Mouse (Mus musculus) forebrain, embryonic 12.5 days (tissue): ENCODE data around the gene Hdgfl2. TPM values are rescaled to one million over a fixed set of nuclear protein-coding genes. Genes with fewer than 3 reads are reported as not detected.
"Not testable (repeated sequence)": the region's sequence is repeated elsewhere in the genome, so short reads cannot be mapped to it uniquely, and the experiment has no call there.

ENCODE experiments used
- ATAC-seq: fragments of 200-750 bp; cut with Nextera tagmentation; 2 replicates; pipeline ENCODE4 v1.8.0; 2017; ENCODE audit warnings: moderate TSS enrichment; ENCODE audit not compliant: low FRiP score
- H3K27ac ChIP-seq: fragments of 300-500 bp; sonication (generic); 2 replicates; pipeline ENCODE4 v1.5.1; 2016; ENCODE audit warnings: mild to moderate bottlenecking
- H3K27me3 ChIP-seq: fragments of 300-500 bp; sonication (generic); 2 replicates; pipeline ENCODE4 v1.6.1; 2016; ENCODE audit warnings: mild to moderate bottlenecking
- H3K36me3 ChIP-seq: fragments of 300-500 bp; sonication (generic); replicated peaks from 2 replicates; pipeline ENCODE4 v1.6.1; 2016; ENCODE audit warnings: mild to moderate bottlenecking
- H3K4me1 ChIP-seq: fragments of 300-500 bp; sonication (generic); 2 replicates; pipeline ENCODE4 v1.6.1; 2016
- H3K4me2 ChIP-seq: fragments of 300-500 bp; sonication (generic); 2 replicates; pipeline ENCODE4 v1.6.1; 2016; ENCODE audit warnings: mild to moderate bottlenecking, moderate library complexity
- H3K4me3 ChIP-seq: fragments of 300-500 bp; sonication (generic); replicated peaks from 2 replicates; pipeline ENCODE4 v1.5.1; 2016; ENCODE audit warnings: mild to moderate bottlenecking
- H3K9ac ChIP-seq: fragments of 300-500 bp; sonication (generic); 2 replicates; pipeline ENCODE4 v1.6.1; 2016; ENCODE audit warnings: mild to moderate bottlenecking
- H3K9me3 ChIP-seq: fragments of 300-500 bp; sonication (generic); 2 replicates; pipeline ENCODE4 v1.6.1; 2016
- WGBS: fragments of 180-500 bp; shearing (Covaris S2); methylation state at CpG from one replicate; pipeline ENCODE4 v1.1.7; 2016; 5-methylcytosine and 5-hydroxymethylcytosine counted together
- polyA plus RNA-seq: library from polyadenylated mRNA; unstranded; fragments of >200 nt; fragmentation: Nextera tagmentation; extraction: Ambion mirVana; gene quantifications from 2 replicates; pipeline ENCODE4 v1.2.1, GENCODE M21; 2016

The Hdgfl2 gene
- polyA plus RNA-seq, 1 experiment from 2014 or later: 183 TPM

DNA sequence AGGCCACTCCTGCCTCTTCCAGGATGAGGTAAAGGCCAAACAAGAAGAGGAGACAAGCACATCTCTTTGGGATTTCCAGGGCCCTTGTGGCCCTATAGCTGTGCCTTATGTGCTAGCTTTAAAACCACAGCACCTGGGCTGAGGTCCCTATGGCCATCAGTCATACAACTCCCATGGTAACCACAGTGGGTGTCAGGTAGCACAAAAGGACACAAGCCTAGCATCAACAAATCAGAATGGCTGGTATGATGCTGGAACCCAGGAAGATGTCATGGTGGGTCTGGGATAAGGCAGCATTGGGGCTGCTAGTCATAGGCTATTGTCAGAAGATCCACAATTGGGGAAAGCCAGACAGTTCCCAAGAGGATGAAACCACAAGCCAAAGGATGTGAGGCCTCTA is 8.3 kb upstream of the Hdgfl2 start:
- no peak overlapping the region for H3K27ac ChIP-seq
- H3K36me3 ChIP-seq: peaks cover 69% of the 10 kb centered on the region
- H3K4me2 ChIP-seq: no peak overlapping the region
- no peak overlapping the region for H3K4me3 ChIP-seq
- no peak for ATAC-seq
- H3K27me3 ChIP-seq: no peaks in the 10 kb centered on the region
- H3K9ac ChIP-seq: no peak overlapping the region
- no peaks in the 10 kb centered on the region for H3K9me3 ChIP-seq
- peaks cover 19% of the 10 kb centered on the region for H3K4me1 ChIP-seq

DNA sequence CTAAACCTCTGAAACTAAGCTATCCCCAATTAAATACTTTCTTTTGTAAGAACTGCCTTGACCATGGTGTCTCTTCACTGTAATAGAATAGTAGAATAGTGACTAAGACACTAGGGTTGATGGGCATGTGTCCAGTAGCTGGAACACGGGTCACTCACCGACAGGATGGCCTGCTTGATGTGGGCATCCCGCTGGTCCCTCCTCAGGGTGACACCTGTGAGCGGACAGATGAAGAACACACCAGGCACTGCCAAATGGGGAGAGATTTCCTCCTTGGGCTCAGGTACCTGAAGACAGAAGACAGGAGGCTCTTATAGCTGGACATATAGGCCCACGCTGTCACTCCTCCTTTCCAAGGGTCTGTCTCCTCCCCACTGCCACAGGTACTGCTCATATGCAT is 7.2 kb upstream of the Hdgfl2 start:
- ATAC-seq: no peak
- Histone ChIP-seq H3K4me1 (peaks cover 19% of the 10 kb centered on the region), H3K4me2 (no peak overlapping the region), H3K4me3 (no peak overlapping the region), H3K36me3 (peaks cover 58% of the 10 kb centered on the region), H3K9ac (no peak overlapping the region), H3K9me3 (no peaks in the 10 kb centered on the region), H3K27me3 (no peaks in the 10 kb centered on the region), H3K27ac (no peak overlapping the region)
- 91% methylated on average over 5 of the region's 5 CpGs for WGBS

DNA sequence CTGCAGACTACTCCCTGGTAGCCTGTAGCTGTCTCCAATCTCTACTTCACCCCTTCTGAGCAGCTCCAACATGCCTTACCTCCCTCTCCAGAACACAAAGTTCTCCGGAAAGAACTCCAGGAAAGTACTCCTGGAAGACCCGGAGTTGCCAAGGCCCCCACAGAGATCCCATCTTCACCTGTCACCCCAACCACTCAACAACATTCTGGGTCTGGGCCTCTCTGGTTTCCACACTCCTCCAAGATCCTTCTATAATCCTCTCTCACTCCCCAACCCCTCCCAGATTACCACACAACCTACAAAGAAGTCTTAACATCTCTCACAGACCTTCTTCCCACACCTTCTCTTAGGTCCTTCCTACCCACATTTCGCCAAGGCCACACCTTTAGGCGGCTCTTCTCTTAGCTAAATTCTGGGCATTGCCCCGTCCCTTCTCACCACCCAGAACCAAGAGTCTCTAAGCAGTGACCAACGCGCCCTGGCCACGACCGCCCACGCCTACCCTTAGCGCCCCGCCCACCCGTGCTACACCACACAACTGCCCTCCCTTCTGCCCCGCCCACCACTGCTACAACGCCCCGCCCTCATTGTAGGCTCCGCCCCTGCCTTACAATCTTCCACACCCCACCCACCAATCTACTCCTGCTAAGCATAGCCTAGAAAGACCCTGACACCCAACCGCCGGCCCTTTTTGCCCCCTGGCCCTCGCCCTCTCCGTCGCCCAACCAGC is 5.2 kb upstream of the Hdgfl2 start:
- no peaks in the 10 kb centered on the region for H3K27me3 ChIP-seq
- ATAC-seq: peak; percentile 14
- peak overlapping the region; percentile 76 for H3K4me2 ChIP-seq
- H3K4me1 ChIP-seq: peaks cover 22% of the 10 kb centered on the region
- no peaks in the 10 kb centered on the region for H3K9me3 ChIP-seq
- H3K9ac ChIP-seq: peak overlapping the region; percentile 71
- peak overlapping the region; percentile 92 for H3K27ac ChIP-seq
- H3K4me3 ChIP-seq: peak overlapping the region; percentile 62
- 9% methylated on average over 21 of the region's 22 CpGs for WGBS
- peaks cover 38% of the 10 kb centered on the region for H3K36me3 ChIP-seq

DNA sequence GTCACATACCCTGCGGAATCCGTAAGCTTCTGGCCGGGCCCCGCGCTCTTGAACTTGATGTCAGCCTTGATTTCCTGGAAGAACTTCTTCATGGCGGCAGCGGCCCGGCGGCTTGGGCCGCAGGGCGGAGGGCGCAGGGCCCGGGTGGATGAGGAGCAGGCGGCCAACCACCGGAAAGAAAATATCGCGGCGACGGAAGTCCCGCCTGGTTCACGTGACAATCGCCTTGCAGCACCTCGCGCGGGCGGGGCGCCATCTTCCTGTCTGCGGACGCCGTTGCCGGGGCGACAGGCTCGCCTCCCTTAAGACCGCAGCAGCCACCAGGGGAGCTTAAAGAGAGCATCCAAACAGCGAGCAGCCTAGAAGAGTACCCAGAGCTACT is 4.6 kb upstream of the Hdgfl2 start, which contains the start of gene Ubxn6:
Ubxn6 (minus strand) TSS at position 202 of the 382 bp plus-strand sequence.
- H3K4me3 ChIP-seq: peak within 1 kb of the TSS; percentile 62
- H3K27me3 ChIP-seq: no peaks in the 10 kb centered on the region
- no peaks in the 10 kb centered on the region for H3K9me3 ChIP-seq
- peak within 1 kb of the TSS; percentile 92 for H3K27ac ChIP-seq
- peaks cover 32% of the 10 kb centered on the region for H3K36me3 ChIP-seq
- ATAC-seq: peak; percentile 56
- peak within 1 kb of the TSS; percentile 71 for H3K9ac ChIP-seq
- WGBS: under 1% methylated on average over 35 of the region's 35 CpGs
- H3K4me2 ChIP-seq: peak within 1 kb of the TSS; percentile 76
- H3K4me1 ChIP-seq: peaks cover 22% of the 10 kb centered on the region

DNA sequence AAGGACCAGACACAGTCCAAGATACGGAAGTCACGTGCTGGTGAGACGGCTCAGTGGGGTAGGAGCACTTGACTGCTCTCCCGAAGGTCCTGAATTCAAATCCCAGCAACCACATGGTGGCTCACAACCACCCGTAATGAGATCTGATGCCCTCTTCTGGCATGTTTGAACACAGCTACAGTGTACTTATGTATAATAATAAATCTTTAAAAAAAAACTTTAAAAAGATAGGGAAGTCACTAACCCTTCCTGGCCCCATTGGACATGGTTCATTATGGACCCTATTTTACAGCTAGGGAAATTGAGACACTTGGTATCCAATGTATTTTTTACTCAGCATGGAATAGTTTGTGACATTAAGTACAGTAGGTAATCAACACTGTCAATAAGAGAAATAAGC is 1.9 kb upstream of the Hdgfl2 start:
- no peak for ATAC-seq
- H3K4me1 ChIP-seq: peaks cover 47% of the 10 kb centered on the region
- H3K27ac ChIP-seq: no peak overlapping the region
- no peak overlapping the region for H3K4me3 ChIP-seq
- H3K36me3 ChIP-seq: peaks cover 10% of the 10 kb centered on the region
- H3K4me2 ChIP-seq: no peak overlapping the region
- H3K9ac ChIP-seq: no peak overlapping the region
- 95% methylated on average over 5 of the region's 5 CpGs for WGBS
- no peaks in the 10 kb centered on the region for H3K27me3 ChIP-seq
- H3K9me3 ChIP-seq: no peaks in the 10 kb centered on the region

DNA sequence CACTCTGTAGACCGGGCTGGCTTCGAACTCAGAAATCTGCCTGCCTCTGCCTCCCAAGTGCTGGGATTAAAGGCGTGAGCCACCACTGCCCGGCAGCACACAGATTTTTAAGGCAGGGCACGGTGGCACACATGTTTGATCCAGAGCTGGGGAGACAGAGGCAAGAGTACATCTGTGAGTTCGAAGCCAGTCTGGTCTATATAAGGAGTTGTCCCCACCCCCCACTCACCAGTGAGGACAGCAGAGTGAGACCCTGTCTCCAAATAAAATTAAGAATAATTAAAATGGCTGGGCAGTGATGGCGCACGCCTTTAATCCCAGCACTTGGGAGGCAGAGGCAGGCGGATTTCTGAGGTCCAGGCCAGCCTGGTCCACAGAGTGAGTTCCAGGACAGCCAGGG is 1.1 kb upstream of the Hdgfl2 start:
- Histone ChIP-seq H3K4me2 (peak overlapping the region; percentile 42), H3K4me1 (peaks cover 47% of the 10 kb centered on the region), H3K4me3 (peak overlapping the region; percentile 91; the same call in 1 of the 2 replicates), H3K36me3 (peaks cover 13% of the 10 kb centered on the region), H3K27ac (peak overlapping the region; percentile 59; the same call in 1 of the 2 replicates)
- ATAC-seq, H3K9me3 ChIP-seq, H3K27me3 ChIP-seq, H3K9ac ChIP-seq: not testable (repeated sequence)
- 72% methylated on average over 9 of the region's 9 CpGs for WGBS

DNA sequence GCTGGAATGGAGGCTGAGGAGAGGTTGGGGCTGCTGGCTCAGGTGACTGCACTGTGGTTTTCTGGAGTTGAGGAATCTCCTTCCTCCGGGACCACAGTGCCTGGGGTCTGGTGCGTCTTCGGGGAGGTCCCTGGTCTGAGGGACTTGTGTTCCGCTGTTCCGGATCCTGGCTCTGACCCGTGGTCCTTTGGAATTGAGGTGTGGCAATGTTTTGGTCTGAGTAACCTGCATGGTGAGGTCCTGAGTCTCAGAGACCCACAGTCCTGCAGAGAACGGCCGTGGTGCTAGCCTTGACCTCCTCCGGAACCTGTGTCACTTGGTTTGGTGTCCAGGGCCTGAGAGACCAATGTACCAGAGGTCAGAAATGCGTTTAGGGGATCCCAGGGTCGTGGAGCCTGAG is 487 bp downstream of the Hdgfl2 start:
- no peaks in the 10 kb centered on the region for H3K27me3 ChIP-seq
- H3K9ac ChIP-seq: peak overlapping the region; percentile 93
- no peaks in the 10 kb centered on the region for H3K9me3 ChIP-seq
- ATAC-seq: no peak; the same call in 1 of the 2 replicates
- peaks cover 22% of the 10 kb centered on the region for H3K36me3 ChIP-seq
- peak overlapping the region; percentile 99 for H3K4me2 ChIP-seq
- 3% methylated on average over 10 of the region's 11 CpGs for WGBS
- H3K4me1 ChIP-seq: peaks cover 37% of the 10 kb centered on the region
- peak overlapping the region; percentile 91 for H3K4me3 ChIP-seq
- peak overlapping the region; percentile 69; the same call in 1 of the 2 replicates for H3K27ac ChIP-seq

DNA sequence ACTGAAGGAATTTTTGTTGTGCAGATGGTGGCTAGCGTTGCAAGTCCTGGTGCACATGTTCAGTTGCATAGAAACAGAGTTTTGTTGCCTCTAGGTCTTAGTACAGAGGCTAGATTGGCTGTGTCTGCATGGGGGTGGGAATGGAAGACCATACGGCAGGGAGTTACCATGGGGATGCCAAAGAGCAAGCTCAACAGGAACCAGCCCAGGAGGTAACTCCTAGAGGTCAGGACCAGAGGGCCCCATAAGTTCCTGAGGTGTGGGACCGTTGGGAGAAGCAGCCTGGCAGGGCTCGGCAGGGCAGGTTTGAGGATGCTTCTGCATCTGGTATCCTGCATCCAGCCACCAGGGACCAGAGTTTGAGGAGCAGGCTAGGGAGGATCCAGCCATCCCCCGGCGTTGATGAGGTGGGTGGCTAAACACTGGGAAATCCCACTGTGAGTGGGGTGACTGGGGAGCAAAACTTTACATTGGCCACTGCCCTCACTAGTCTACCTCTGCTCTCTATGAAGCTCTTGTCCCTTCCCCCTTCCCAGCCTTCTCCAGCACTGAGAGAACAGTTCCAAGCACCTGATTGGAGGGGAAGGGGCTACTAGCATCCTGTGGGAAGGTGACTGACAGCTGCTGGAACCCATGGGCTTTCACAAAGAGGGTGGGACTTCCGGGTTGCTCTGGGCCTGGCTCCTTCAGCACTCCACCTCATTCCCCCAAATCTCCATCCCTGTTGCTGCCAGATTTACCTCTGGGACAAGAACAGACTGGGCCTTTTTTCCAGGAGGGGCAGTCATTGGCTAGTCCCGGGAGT is 1.5 kb downstream of the Hdgfl2 start:
- peak; percentile 66 for ATAC-seq
- Histone ChIP-seq H3K4me1 (peaks cover 28% of the 10 kb centered on the region), H3K9me3 (no peaks in the 10 kb centered on the region), H3K27me3 (no peaks in the 10 kb centered on the region), H3K36me3 (peaks cover 26% of the 10 kb centered on the region), H3K27ac (peak overlapping the region; percentile 73), H3K4me3 (peak overlapping the region; percentile 91), H3K9ac (peak overlapping the region; percentile 93), H3K4me2 (peak overlapping the region; percentile 99)
- WGBS: 8% methylated on average over 8 of the region's 8 CpGs

DNA sequence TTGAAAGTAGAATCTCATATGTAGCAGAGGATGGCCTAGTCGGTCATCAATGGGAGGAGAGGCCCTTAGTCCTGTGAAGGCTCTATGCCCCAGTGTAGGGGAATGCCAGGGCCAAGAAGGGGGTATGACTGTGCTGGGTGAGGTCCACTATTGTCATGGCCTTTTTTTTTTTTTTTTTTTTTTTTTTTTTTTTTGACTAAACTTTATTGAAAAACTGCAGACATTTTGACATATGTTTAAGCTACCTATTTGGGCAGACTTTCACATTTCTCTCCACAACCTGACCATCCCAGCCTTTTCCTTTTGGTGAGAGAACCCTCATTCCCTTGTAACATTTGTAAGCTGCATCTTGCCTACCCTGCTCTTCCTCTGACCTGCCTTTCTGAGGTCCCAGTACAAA is 12.9 kb downstream of the Hdgfl2 start:
- Histone ChIP-seq H3K4me3 (no peak overlapping the region), H3K36me3 (peaks cover 70% of the 10 kb centered on the region), H3K4me2 (no peak overlapping the region), H3K9me3 (no peaks in the 10 kb centered on the region), H3K9ac (no peak overlapping the region), H3K4me1 (no peaks in the 10 kb centered on the region), H3K27me3 (no peaks in the 10 kb centered on the region), H3K27ac (no peak overlapping the region)
- 86% methylated on average over 1 of the region's 1 CpGs for whole genome bisulfite sequencing
- ATAC-seq: no peak

DNA sequence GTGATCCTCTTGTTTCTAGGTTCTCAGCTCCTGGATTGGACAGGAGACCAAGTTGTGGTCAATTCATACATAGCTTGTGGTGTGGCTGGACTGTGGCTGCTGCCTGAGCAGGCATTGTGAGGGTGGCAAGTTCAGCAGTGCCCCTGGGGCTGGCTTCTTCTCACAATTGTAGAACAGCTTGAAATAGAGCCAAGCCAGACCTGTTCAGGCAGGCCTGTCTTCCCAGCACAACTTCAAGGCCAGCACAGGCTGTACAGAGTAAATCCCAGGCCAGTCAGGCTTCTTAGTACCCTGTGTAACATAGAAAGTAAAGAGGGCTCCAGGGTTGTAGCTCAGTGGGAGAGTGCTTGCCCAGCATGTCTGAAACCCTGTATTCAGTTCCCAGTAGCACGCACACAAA is 13.4 kb downstream of the Hdgfl2 start:
- no peaks in the 10 kb centered on the region for H3K4me1 ChIP-seq
- H3K27me3 ChIP-seq: no peaks in the 10 kb centered on the region
- no peak overlapping the region for H3K9ac ChIP-seq
- peaks cover 72% of the 10 kb centered on the region for H3K36me3 ChIP-seq
- H3K9me3 ChIP-seq: no peaks in the 10 kb centered on the region
- WGBS: 80% methylated on average over 1 of the region's 1 CpGs
- no peak overlapping the region for H3K27ac ChIP-seq
- no peak overlapping the region for H3K4me3 ChIP-seq
- no peak overlapping the region for H3K4me2 ChIP-seq
- ATAC-seq: no peak

DNA sequence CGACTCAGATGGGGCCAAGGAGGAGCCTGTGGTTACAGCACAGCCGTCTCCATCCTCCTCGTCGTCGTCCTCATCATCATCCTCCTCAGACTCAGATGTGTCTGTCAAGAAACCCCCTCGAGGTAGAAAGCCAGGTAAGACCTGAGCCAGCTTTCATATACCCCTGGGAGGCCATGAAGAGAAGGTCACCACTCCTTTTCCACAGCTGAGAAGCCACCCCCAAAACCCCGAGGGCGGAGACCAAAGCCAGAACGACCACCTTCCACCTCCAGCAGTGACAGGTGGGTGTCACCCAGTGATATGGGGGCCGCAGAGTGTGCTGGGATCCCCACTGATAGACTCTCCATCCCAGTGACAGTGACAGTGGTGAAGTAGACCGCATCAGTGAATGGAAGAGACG is 17.4 kb downstream of the Hdgfl2 start:
- Histone ChIP-seq H3K9me3 (no peaks in the 10 kb centered on the region), H3K4me2 (no peak overlapping the region), H3K27me3 (no peaks in the 10 kb centered on the region), H3K27ac (no peak overlapping the region), H3K36me3 (peaks cover 86% of the 10 kb centered on the region), H3K4me1 (no peaks in the 10 kb centered on the region), H3K9ac (no peak overlapping the region), H3K4me3 (no peak overlapping the region)
- ATAC-seq: no peak
- WGBS: 90% methylated on average over 12 of the region's 12 CpGs

DNA sequence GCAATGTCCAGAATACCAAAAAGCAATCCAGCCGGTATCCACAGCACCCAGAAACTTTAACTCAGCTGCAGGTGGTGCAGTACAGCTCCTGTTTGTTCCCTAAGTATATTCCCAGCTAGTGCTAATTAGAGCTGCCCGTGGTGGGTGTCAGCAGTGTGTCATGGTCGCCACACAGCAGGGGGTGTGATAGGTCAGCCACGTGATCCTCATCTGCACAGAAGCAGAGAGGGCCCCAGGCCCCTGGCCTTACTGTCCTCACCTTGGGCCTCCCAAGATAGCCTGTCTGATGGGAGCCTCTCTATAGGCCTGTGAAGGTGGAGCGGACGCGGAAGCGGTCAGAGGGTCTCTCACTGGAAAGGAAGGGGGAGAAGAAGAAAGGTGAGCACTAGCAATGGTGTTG is 18.7 kb downstream of the Hdgfl2 start:
- Histone ChIP-seq H3K4me3 (no peak overlapping the region), H3K4me2 (no peak overlapping the region), H3K27me3 (no peaks in the 10 kb centered on the region), H3K4me1 (no peaks in the 10 kb centered on the region), H3K9me3 (no peaks in the 10 kb centered on the region), H3K36me3 (peaks cover 91% of the 10 kb centered on the region), H3K27ac (no peak overlapping the region), H3K9ac (no peak overlapping the region)
- 93% methylated on average over 8 of the region's 8 CpGs for WGBS
- ATAC-seq: no peak
